Mouse (Mus musculus) CD8-positive naive resting alpha-beta T cell, adult 2 months (primary cell): Measurements from ENCODE around the gene Ccdc120.

Experiments used
- DNase-seq, 2 experiments: peaks; one replicate each; pipeline ENCODE4 v3.0.0; 2022; ENCODE audit warnings: low read depth in 2 of 2, low spot score in 2 of 2

The Ccdc120 gene

DNA sequence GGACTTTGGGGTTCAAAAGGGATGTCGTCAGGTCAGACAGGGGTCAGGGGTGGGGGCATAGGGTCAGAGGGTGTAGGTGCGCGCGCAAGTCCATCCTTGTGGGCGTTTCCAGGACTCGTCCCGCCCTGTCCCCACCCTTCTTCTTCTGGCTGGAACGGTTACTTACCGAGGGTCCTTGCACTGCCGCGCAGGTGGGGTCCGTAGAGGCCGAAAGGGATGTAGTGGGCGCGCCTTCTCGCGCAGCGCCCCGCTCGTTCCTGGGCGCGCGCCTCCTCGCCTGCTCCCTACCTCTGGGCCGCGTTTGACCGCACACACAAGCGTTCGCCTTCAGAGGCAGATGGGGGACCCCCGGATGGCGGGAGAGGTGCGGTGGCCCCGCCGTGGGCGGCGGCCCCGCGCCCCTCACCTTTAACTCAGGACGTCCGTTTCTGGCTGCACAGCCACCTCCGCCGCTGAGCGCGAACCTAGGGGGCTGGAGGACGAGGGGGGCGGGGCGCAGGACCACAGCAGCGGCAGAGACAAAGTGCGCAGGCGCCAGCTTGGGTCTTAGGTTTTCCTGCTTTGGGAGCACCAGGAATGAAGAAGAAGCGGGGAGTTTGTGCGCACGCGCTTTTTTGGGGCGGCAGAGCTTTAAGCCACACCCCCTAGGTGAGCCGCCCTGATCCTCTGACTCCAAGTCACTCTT is at the start of gene Ccdc120:
Gene Ccdc120, minus strand, starts transcription at position 474 of the 685 bp plus-strand sequence.
- DNase-seq: no peak

DNA sequence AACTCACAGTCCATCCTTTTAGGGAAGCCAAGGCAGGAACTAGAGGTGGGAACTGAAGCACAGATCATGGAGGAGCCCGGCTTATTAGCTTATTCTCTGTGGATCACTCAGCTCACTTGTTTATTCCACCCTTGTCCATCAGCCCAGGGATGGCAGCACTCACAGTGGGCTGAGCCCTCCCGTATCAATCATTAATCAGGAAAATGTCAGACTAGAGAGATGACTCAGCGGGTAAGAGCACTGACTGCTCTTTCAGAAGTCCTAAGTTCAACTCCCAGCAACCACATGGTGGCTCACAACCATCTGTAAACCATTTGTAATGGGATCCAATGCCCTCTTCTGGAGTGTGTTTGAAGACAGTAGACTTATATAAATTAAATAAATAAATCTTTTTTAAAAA is 46.6 kb upstream of the Ccdc120 start:
- no peak for DNase-seq

DNA sequence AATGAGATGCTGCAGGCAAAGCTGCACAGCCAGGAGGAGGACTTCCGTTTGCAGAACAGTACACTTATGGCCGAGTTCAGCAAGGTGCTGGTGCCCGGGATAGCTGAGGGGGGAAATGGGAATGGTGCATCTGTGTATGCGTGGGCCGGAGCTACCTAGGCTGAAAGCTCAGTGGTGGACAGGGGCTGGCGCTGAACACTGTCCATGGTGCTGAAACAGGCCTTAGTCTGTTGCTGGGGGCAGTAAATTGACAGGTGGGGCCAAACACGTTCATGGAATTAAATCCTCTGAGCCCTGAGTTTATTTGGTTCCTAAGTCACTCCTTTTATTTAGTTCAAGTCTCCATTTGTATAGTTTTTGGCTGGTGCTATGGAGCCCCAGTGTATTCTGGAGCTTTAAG is 44.3 kb upstream of the Ccdc120 start:
- no peak for DNase-seq

DNA sequence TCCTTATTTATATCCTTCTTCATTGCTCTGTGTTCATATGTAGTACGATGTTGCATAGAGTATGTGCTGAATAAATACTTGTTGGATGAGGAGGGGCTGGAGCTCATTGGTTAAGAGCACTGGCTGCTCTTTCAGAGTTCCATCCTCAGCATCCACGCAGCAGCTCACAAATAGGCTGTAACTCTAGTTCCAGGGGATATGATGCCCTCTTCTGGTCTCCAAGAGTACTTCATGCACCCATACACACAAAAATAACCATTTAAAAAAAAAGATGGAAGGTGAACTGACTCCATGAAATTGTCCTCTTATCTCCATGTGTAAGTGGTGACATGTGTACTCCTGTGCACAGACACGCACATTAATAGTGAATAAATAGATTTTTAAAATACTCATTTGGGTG is 42.7 kb upstream of the Ccdc120 start:
- DNase-seq: peak in 1 of 2 experiments; percentile 7

DNA sequence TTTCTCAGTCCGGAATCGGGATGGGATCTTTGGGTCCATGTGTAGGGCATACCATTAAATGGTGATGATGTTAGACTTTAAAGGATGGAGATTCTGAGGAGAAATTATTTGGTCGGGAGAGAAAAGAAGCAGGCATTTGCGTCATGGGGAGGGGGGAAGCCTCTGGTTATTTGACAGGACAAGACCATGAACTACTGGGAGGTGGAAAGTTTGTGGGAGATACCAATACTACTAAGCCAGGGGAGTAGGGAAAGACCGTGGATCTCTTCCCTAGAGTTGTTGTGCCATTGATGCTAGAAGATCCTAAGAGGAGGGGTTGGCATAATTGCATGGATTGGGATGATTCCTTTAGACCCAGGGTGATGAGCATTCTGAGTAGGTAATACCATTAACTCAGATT is 39.6 kb upstream of the Ccdc120 start:
- DNase-seq: no peak

DNA sequence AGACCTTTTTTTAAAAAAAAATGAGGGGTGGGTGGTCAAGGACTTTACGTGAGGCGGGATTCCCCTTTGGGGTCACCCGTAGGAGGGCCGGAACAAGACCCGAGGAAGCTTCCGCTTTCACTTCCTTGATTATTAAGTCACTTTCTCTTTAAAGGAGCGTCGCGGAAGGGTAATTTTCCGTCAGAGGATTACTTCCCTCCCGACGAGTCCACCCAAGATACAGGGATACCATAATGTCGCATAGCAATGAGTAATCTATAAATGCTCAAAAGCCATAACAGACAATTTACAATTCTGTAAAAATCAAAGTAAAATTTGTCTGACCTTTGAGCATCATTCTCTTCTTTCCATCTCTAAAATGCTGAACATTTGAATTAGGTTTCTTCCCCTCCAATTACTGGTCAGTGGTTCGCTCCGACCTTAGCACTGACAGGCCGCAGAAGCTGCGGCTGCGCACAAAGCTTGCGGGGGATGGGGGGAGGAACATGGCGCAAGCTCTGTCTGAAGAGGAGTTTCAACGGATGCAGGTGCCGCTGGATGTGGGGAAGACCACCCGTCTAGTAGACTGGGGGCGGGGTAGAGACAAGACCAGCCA is 38.9 kb upstream of the Ccdc120 start, which contains the start of gene Gripap1:
Gene Gripap1, plus strand, starts transcription at position 224 of the 595 bp plus-strand sequence.
- peak; percentile 59 to 72 for DNase-seq

DNA sequence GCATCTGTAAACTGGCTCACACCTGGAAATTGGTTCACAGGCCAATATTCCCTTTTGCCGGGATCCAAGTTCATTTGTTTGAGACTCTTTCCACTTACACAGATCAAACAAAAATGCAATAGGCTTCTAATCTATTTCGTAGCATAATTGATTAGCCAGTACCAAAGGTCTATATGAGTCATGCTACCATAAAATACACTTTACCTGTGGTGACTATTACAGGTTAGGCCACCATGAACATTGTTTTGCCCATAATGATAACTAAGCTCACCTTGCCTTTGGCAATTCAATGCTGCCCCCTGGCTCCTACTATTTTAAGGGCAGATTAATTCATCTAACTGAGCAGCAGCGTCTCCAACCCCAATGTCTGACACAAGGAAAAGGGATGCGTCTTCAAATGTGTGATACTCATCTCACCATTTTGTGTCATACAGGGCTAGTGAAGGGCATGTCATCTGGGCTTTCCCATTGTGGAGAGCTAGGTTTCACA is 31.9 kb upstream of the Ccdc120 start:
- DNase-seq: no peak

DNA sequence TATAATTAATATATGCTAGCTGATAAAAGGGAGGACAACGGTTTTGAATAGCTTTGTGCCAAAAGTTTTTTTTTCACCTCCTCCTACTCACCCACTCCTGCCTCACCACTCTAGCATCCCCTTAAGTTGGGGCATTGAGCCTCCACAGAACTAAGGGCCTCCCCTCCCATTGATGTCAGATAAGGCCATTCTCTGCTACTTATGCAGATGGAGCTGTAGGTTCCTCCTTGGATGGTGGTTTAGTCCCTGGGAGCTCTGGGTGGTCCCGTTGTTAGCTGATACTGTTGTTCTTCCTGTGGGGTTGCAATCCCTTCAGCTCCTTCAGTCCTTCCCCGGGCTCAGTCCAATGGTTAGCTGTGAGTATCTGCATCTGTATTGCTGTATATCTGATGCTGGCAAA is 28.6 kb upstream of the Ccdc120 start:
- DNase-seq: no peak

DNA sequence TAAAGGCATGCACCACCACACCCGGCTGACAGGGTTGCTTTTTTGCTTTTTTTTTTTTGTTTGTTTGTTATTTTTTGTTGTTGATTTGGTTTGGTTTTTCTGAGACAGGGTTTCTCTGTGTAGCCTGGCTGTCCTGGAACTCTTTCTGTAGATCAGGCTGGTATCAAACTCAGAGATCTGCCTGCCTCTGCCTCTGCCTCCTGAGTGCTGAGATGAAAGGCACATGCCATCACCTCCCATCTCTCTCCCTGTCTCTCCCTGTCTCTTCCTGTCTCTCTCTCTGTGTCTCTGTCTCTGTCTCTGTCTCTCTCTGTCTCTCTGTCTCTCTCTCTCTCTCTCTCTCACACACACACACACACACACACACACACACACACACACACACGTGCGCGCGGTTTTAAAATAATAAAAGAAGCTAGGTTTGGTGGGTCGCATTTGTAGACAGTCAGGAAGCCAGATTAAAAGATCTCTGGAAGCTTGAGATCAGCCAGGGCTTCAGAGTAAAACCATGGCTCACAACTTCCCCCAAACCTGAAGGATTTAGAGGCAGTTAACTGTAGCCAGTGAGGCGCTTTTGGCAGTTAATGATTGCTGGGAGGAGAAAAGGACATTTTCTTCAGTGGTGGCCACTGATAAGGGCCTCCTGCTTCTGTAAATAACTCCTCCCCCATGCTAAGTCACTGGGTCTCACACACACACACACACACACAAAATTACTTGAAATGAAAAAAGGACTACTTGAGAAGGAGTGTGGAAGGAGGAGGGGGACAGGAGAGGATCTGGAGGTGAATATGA is 27.9 kb upstream of the Ccdc120 start:
- no peak for DNase-seq

DNA sequence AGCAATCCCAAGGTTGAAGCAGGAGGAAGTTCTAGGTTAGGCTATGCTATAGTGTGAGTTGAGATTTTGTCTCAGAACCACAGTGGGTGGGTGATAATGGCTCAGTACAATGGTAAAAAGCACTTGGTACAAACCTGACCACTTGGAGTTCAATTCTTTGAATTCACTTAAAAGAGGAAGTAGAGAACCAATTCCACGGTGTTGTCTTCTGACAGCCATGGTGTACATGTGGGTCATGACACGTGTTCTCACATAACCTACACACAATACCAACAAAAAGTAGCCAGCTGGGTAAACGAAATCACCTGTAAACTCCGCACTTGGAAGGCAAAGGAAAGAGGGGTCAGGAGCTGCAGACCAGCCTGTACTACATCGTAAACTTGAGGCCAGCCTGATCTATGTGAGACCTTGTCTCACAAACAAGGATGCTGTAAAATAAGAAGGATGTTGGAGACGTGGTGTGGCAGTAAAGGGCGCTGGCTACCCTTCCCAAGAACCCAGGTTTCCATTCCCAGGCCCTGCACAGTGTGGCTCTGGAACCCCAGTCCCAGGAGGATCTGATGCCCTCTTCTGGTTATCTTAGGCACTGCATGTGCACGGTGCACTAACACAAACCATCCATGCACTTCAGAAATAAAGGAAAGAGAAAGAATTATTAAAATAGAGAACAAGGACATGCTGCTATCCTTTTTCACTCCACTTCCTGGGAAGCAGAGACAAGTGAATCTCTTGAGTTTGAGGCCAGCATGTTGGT is 25.8 kb upstream of the Ccdc120 start:
- DNase-seq: peak; percentile 31 to 39

DNA sequence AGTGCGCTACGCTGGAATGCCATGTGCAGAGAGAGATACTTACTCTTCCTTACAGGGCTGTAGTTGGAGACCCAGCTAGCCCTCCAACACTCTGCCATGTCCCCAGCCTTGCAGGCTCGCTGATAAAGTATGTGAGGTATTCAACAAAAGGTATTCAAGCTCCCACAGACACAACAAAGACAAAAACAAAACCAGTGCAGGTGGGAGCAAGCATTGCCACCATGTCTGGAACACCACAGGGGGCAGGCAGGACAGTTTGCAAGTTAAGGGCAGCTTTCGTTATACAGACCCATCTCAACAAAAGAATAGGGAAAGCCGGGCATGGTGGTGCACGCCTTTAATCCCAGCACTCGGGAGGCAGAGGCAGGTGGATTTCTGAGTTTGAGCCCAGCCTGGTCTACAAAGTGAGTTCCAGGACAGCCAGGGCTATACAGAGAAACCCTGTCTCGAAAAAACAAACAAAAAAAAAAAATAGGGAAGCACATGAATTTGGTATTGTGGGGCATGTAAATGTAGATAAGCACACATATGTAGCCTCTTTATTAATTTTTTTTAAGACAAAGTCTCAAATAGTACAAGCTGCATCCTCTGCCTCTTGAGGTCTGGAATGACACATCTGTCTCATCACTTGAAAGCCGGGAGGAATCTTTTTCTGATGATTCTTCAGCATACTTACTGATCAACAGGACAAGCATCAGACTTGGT is 24.9 kb upstream of the Ccdc120 start:
- DNase-seq: no peak

DNA sequence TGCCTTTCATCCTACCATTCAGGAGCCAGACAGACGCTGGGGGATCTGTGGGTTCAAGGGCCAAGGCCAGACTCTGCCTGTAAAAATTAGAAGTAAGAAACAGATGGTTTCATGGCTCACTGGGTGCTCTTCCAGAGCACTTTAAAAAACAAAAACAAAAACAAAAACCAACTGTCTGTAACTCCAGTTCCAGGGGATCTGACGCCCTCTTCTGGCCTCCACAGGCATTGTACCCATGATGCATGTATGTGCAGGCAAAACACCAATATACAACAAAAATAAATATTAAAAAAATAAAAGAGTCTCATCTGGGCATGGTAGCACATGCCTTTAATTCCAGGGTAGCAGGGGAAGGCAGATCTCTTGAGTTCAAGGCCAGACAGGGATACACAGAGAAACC is 22.1 kb upstream of the Ccdc120 start:
- no peak for DNase-seq

DNA sequence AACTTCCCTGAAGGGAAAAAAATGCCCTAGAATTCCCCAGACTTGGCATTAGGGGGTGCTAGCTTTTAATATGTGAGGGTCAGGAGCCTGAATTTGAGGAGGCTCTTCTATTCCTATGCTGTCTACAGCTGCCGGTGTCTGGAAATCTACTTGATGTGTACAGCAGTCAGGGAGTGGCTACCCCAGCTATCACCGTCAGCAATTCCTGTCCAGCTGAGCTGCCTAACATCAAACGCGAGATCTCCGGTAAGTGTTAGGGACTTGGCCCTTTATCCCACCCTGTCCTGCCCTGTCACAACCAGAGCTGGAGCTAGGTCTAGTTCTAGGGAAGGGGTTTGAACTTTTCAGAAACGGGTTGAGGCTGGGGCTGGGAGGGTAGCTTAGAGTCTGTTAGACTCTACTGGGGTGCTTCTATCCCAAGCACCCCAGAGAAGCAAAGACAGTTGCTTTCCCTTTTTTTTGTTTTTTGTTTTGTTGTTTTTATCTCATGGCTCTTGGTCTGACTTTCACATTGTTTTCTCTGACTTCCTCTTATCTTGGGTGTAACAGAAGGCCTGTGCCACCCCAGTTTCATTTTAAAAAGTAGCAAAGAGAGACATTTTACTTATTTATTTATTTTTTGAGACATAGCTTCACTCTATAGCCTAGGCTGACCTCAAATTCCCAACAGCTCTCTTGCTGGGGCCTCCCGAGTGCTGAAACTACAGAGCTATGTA is 18.8 kb upstream of the Ccdc120 start:
- DNase-seq: no peak

DNA sequence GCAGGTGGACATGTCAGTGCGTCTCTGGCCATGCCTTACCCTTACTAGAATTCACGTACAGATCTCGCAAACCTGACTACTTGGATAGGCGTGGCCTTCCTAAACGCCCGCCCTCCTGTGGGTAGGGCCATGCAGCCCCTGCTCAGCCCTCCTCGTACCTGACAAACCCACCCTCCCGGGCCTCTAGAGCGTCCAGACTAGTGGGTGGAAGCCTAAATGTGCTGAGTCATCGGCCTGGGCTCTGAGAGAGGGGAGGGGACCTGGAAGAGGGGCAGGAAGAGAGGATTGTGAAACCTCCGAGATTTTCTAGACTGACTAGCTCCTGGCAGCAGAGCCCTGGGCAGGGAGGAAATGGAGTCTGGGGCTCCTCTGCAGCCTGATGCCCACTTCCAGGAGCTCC is 15.1 kb upstream of the Ccdc120 start:
- no peak for DNase-seq

DNA sequence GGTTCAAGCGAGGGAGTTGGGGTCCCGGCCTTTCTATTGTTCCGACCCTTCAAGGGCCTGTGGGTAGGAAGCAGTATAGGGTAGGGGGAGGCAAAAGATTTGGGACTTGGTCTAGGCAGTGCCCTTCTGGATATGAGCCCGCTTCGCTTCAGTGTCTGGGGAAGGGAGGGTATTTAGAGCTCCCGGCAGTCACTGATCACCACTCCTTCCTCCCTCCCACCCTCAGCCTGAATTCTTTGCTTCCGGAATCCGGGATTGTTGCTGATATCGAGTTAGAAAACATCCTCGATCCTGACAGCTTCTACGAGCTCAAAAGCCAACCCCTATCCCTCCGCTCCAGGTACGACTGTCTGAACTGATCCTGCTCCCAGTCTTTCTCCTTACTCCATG is 14.6 kb upstream of the Ccdc120 start:
- no peak for DNase-seq

DNA sequence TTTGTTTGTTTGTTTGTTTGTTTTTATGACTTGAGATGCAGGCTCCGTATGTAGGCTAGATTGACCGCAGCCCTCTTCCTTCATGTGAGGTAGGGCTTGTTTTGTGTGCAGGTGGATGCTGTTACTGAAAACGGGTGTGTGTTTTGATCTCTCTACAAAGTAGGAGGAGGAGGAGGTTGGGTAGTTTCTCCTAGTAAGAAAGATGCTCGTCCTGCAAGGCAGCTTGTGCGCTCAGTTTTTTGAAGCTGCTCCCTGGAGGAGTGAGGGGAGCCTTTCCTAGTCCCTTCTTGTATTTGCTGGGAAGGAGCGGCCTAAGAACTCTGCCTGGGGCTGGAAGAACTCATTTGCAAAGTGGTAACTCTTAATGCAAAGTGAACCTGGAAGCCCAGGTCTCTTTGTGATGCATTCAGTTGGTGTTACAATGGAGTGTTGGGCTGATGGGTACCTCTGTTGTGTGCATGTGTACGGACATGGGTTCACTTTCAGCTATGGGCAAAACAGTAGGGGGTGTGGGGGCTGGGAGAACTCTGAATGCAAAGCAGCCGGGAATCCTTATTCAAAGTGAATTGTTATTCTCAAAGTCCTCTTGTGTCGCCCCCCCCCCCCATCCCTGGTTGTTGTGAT is 14.1 kb upstream of the Ccdc120 start:
- DNase-seq: no peak

DNA sequence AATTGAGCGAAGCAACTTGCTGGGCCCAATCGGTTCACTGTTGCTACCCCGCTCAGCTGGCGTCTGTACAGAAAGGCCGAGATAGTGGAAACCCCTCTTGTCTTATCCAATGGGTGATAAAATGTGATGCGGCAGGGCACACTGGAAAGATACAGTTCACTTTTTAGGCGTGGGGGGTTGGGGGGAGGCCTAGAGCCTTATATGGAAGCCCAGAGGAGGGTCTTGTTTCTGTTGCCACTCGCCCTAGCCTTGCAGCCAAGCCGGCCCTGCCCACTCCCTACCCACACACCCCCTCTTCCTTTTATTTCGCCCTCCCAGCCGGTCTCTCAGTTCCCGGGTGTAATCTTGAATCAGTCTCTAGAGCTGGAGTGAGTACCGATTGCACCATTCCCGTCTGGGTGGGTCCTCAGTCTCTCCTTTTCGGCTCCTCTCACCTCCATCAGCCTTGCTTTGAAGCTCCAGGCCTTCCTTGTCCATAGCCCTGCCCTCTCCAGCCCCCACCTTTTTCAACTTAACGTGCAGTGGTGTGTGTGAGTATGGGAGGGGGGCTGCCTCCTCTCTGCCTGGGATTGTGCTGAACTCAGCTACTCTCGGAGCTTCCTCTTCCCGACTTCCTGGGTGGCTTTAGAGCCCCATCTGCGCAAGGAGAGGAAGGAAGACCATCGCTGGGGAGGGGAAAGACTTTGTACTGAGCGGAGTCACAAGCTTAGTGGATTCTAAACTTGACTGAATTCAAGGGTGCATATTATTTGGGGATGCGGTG is 13.1 kb upstream of the Ccdc120 start:
- no peak for DNase-seq

DNA sequence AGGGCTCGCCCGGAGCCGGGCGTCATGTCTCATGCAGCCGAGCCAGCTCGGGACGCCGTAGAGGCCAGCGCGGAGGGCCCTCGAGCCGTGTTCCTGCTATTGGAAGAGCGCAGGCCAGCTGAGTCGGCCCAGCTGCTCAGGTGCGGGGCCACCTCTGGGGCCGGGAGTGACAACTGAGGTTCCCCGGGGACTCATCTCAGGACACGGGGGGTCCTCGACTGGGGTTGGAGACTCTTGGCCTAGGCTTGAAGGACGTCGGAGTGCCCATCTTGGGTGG is 12.2 kb upstream of the Ccdc120 start:
- no peak for DNase-seq
